Mouse (Mus musculus) stomach, embryonic 14.5 days (tissue): Measurements from ENCODE around the gene Zp3. TPM values are rescaled to one million over a fixed set of nuclear protein-coding genes. Genes with fewer than 3 reads are reported as not detected.

Source experiments
- ATAC-seq: fragments of 200-750 bp; cut with Nextera tagmentation; 2 replicates; pipeline ENCODE4 v1.8.0; 2017; ENCODE audit warnings: low read depth, moderate TSS enrichment; ENCODE audit not compliant: insufficient number of reproducible peaks, insufficient read depth, low FRiP score
- H3K27ac ChIP-seq: fragments of 300-500 bp; sonication (generic); 2 replicates; pipeline ENCODE4 v1.5.1; 2014; ENCODE audit warnings: mild to moderate bottlenecking, low read length, moderate library complexity, mixed read lengths
- H3K27me3 ChIP-seq: fragments of 300-500 bp; sonication (generic); 2 replicates; pipeline ENCODE4 v1.6.1; 2014; ENCODE audit warnings: low read length, control low read depth, mixed read lengths; ENCODE audit not compliant: control insufficient read depth, insufficient read depth
- H3K36me3 ChIP-seq: fragments of 300-500 bp; sonication (generic); 2 replicates; pipeline ENCODE4 v1.6.1; 2014; ENCODE audit warnings: mild to moderate bottlenecking, control low read depth, low read length, moderate library complexity, mixed read lengths; ENCODE audit not compliant: control insufficient read depth, insufficient read depth
- H3K4me1 ChIP-seq: fragments of 300-500 bp; sonication (generic); 2 replicates; pipeline ENCODE4 v1.6.1; 2014; ENCODE audit warnings: low read length, control low read depth, mixed read lengths; ENCODE audit not compliant: control insufficient read depth, insufficient read depth
- H3K4me2 ChIP-seq: fragments of 300-500 bp; sonication (generic); replicated peaks from 2 replicates; pipeline ENCODE4 v1.6.1; 2014; ENCODE audit warnings: low read depth, low read length, control low read depth
- H3K4me3 ChIP-seq: fragments of 300-500 bp; sonication (generic); 2 replicates; pipeline ENCODE4 v1.5.1; 2014; ENCODE audit warnings: low read depth, low read length, control low read depth
- H3K9ac ChIP-seq: fragments of 300-500 bp; sonication (generic); replicated peaks from 2 replicates; pipeline ENCODE4 v1.6.1; 2014; ENCODE audit warnings: low read depth, mild to moderate bottlenecking, control low read depth, low read length, moderate library complexity, mixed read lengths
- H3K9me3 ChIP-seq: fragments of 300-500 bp; sonication (generic); 2 replicates; pipeline ENCODE4 v1.6.1; 2016; ENCODE audit warnings: low read depth, low read length, control low read depth; ENCODE audit not compliant: control insufficient read depth
- whole genome bisulfite sequencing: fragments of 180-500 bp; shearing (Covaris S2); extraction: QIAGEN DNeasy Blood & Tissue Kit; methylation state at CpG from one replicate; pipeline ENCODE4 v1.1.7; 2014; 5-methylcytosine and 5-hydroxymethylcytosine counted together
- polyA plus RNA-seq: library from polyadenylated mRNA; unstranded; fragments of >200 nt; fragmentation: Nextera tagmentation; extraction: Ambion mirVana; gene quantifications from 2 replicates; pipeline ENCODE4 v1.2.1, GENCODE M21; 2014

Zp3 gene
- polyA plus RNA-seq, 1 experiment from 2014 or later, result not detected

DNA sequence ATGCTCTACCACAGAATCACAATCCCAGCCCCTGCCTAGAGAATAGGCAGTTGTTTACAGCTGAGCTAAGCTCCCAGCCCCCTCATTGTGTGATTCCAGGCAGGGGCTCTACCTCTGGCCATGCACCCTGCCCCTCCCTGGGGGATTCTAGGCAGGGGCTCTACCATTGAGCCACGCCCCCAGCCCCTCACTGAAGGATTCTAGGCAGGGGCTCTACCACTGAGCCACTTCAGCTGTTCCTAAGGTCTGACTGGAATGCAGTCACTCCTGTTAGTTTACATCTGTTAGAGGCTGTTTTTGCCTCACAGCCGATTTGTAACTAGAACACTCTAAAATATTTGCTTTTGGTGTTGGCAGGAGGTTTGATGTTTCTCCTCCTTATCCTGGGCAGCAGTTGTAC is 22.4 kb downstream of the Zp3 start:
- 51% methylated on average over 2 of the region's 2 CpGs for WGBS
- H3K9me3 ChIP-seq, result no peaks in the 10 kb centered on the region; the same call in 1 of the 2 replicates
- no peak overlapping the region for H3K4me3 ChIP-seq
- no peaks in the 10 kb centered on the region for H3K27me3 ChIP-seq
- no peak overlapping the region for H3K9ac ChIP-seq
- H3K4me1 ChIP-seq, result no peaks in the 10 kb centered on the region
- peaks cover 26% of the 10 kb centered on the region for H3K36me3 ChIP-seq
- no peak overlapping the region for H3K4me2 ChIP-seq
- no peak overlapping the region for H3K27ac ChIP-seq
- no peak for ATAC-seq

DNA sequence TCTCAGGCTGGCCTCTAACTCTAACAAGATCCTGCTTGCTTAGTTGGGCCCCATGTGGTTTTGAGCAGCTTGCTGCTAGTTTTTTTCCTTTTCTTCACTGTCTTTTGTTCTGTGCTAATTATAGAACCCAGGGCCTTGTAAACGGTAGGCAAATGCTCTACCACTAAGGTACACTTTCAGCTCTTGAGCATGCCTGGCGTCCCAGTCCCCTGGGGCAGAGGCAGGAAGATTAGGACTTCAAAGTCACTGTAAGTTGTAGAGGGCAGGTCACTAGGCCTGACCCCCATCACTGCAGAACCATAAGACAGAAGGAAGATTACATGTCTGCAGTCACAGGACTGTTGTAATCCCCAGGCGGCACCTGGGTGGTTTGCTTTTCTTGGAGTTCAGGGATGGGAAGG is 22.9 kb downstream of the Zp3 start:
- peaks cover 21% of the 10 kb centered on the region for H3K36me3 ChIP-seq
- no peak for ATAC-seq
- 35% methylated on average over 3 of the region's 3 CpGs for WGBS
- H3K27ac ChIP-seq, result no peak overlapping the region
- no peaks in the 10 kb centered on the region; the same call in 1 of the 2 replicates for H3K9me3 ChIP-seq
- no peak overlapping the region for H3K4me3 ChIP-seq
- no peak overlapping the region for H3K4me2 ChIP-seq
- no peaks in the 10 kb centered on the region for H3K4me1 ChIP-seq
- no peak overlapping the region for H3K9ac ChIP-seq
- H3K27me3 ChIP-seq, result no peaks in the 10 kb centered on the region

DNA sequence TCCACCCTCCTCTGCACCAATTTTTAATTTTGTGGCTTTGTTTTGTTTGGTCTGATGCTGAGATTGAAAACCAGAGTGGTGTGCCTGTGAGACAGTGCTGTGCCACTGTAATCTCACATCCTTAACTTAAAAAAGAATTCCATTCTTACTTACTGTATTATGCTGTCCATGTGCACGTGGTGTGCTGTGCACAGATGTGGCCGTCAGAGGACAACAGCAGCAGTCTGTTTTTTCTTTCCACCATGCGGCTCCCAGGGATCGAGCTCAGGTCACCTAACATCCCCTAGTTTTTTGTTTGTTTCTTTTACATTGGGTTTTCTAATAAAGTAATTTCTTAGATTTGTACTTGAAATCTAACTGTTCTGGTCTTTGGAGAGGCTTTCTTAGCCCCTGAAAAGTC is 24.6 kb downstream of the Zp3 start:
- Histone ChIP-seq H3K27ac (no peak overlapping the region), H3K27me3 (no peaks in the 10 kb centered on the region), H3K9me3 (no peaks in the 10 kb centered on the region), H3K36me3 (peaks cover 7% of the 10 kb centered on the region; the same call in 1 of the 2 replicates), H3K4me3 (no peak overlapping the region), H3K9ac (no peak overlapping the region), H3K4me1 (no peaks in the 10 kb centered on the region), H3K4me2 (no peak overlapping the region)
- 86% methylated on average over 4 of the region's 4 CpGs for WGBS
- no peak for ATAC-seq

DNA sequence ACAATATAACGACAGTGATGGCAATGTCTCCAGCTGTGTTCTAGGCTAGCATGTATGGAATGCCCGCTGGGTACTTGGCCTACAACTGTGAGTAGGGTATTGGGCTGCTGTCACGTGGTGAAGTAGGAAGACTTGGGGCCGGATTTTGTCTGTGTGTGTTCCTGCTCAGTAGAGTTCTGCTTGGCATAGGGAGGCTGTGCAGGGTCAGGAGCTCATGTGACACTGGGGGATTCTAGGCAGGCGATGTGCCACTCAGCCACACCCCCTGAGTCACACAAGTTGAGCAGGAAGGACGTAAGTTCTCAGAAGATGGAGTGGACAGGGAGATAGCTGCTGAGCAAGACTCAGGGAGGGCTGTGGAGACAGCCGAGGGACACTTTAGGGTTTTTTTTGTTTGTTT is 27.8 kb downstream of the Zp3 start:
- Histone ChIP-seq H3K27me3 (no peaks in the 10 kb centered on the region), H3K36me3 (peaks cover 21% of the 10 kb centered on the region), H3K4me1 (no peaks in the 10 kb centered on the region), H3K27ac (no peak overlapping the region), H3K9me3 (no peaks in the 10 kb centered on the region), H3K4me2 (no peak overlapping the region), H3K9ac (no peak overlapping the region), H3K4me3 (no peak overlapping the region)
- no peak for ATAC-seq
- 79% methylated on average over 7 of the region's 7 CpGs for WGBS

DNA sequence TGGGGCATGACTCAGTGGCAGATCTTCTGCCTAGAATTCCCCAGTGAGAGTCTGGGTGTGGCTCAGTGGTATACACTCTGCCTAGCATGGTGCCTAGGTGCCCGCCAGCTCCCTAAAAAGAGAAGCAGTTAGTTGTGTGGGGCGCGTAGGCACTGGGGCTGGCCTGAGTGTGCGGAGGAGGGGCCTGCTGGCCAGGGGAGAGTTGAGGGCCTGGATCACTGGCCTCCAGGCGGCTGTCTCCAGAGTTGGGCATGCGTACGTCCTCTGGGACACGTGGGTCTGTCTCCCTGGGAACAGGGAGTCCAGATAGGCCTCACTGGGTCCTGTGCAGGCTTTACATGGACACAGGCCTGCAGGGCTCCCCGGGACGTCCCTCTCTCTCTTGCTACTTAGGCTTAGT is 35.0 kb downstream of the Zp3 start:
- no peaks in the 10 kb centered on the region for H3K9me3 ChIP-seq
- H3K9ac ChIP-seq, result no peak overlapping the region
- H3K36me3 ChIP-seq, result peaks cover 28% of the 10 kb centered on the region
- ATAC-seq, result no peak
- H3K4me1 ChIP-seq, result 0 out of 2 replicates have a peak, but pooled peaks cover 3% of the 10 kb centered on the region
- no peaks in the 10 kb centered on the region for H3K27me3 ChIP-seq
- WGBS, result 91% methylated on average over 10 of the region's 10 CpGs
- no peak overlapping the region for H3K4me2 ChIP-seq
- H3K27ac ChIP-seq, result no peak overlapping the region
- no peak overlapping the region for H3K4me3 ChIP-seq

DNA sequence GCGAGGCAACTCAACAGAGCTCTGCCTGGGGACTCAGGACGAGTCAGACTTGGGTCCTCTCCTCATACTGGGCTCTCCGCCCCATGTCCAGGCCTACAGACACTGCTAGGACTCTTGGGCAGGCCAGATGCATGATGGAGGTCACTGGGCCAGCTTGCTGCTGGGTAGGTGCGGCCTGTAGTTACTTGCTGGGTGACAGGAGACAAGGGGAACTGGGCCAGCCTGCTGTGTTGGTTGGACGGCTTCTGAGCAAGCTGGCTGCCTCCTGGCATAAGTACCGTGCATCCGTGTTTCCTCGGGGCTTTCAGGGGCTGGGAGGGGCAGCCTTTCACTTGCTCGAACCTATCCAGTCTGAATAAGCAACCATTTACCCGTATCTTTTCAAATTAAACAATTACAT is 35.7 kb downstream of the Zp3 start:
- no peak overlapping the region for H3K27ac ChIP-seq
- H3K27me3 ChIP-seq, result no peaks in the 10 kb centered on the region
- H3K4me3 ChIP-seq, result no peak overlapping the region
- no peak overlapping the region for H3K9ac ChIP-seq
- no peaks in the 10 kb centered on the region for H3K9me3 ChIP-seq
- no peak for ATAC-seq
- H3K4me2 ChIP-seq, result no peak overlapping the region
- 75% methylated on average over 10 of the region's 10 CpGs for WGBS
- peaks cover 29% of the 10 kb centered on the region for H3K36me3 ChIP-seq
- H3K4me1 ChIP-seq, result 0 out of 2 replicates have a peak, but pooled peaks cover 3% of the 10 kb centered on the region

DNA sequence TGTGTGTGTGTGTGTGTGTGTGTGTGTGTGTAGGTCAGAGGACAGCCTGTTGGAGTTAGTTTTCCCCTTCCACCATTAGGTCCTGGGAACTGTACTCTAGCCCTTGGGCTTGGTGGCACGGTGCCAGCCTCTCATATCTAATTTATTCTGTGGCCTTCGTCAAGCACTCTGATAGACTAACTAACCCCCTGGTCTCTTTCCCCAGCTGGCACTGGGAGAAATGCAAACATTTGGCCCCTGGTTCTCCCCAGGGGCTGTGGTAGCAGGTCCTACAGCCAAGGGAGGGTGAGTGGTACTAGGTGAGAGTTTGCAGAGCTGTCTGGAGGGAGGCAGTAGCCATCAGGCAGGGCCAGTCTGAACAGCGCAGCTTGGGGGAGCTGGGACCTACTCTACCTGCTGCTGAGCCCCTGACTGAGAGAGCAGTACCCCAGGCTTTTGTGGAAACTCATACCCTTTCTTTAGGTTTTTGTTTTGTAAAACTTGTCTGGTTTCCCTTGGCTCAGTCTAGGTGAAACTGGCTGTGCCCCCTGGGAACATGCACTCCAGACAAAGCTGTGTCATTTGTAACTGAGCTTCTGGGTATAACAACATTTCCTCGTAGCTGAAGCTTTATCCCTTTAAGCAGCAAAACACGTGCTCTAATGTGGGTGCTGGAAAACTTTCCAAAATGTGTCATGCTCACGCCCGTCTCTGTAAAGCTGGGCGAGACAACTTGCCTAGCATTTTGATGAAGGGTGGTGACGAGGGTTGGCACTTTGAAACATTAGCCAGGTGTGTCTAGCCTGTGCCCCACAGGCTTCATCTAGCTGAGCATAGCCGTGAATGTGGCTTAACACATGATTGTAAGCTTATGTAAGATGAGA is 36.3 kb downstream of the Zp3 start:
- no peak overlapping the region for H3K4me3 ChIP-seq
- no peak overlapping the region for H3K4me2 ChIP-seq
- no peak overlapping the region for H3K9ac ChIP-seq
- WGBS, result 75% methylated on average over 10 of the region's 10 CpGs
- H3K27me3 ChIP-seq, result no peaks in the 10 kb centered on the region
- peak overlapping the region; percentile 33; the same call in 1 of the 2 replicates for H3K27ac ChIP-seq
- peak; percentile 38 for ATAC-seq
- peaks cover 25% of the 10 kb centered on the region for H3K36me3 ChIP-seq
- no peaks in the 10 kb centered on the region for H3K9me3 ChIP-seq
- H3K4me1 ChIP-seq, result 0 out of 2 replicates have a peak, but pooled peaks cover 3% of the 10 kb centered on the region

DNA sequence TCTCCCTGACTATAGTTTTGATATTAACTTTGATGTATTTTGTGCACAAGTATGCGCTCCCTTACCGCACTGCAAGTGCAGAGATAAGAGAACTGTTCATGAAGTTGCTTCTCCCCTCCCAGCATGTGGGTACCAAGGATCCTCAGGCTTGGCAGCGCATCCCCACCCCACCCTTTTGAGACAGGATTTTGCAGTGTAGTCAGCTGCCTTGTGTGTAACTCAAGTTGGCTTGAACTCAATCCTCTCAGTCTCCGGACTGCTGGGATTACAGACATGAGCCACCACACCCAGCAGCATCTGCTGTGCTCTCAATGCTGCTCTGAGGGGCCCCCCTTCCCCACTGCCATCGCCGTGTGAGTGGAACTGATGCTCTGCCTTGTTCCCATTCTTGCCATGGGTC is 37.4 kb downstream of the Zp3 start:
- Histone ChIP-seq H3K4me3 (no peak overlapping the region), H3K4me1 (0 out of 2 replicates have a peak, but pooled peaks cover 3% of the 10 kb centered on the region), H3K27ac (no peak overlapping the region), H3K36me3 (peaks cover 17% of the 10 kb centered on the region), H3K4me2 (no peak overlapping the region), H3K9ac (no peak overlapping the region), H3K27me3 (no peaks in the 10 kb centered on the region), H3K9me3 (no peaks in the 10 kb centered on the region)
- ATAC-seq, result no peak
- WGBS, result 82% methylated on average over 6 of the region's 6 CpGs
